Mouse (Mus musculus) naive thymus-derived CD4-positive, alpha-beta T cell, adult 2 months (primary cell): Measurements from ENCODE around the gene Gm20388.

Experiments
- DNase-seq: peaks from one replicate; pipeline ENCODE4 v3.0.0-alpha.2; 2011; ENCODE audit warnings: low read depth

The Gm20388 gene

DNA sequence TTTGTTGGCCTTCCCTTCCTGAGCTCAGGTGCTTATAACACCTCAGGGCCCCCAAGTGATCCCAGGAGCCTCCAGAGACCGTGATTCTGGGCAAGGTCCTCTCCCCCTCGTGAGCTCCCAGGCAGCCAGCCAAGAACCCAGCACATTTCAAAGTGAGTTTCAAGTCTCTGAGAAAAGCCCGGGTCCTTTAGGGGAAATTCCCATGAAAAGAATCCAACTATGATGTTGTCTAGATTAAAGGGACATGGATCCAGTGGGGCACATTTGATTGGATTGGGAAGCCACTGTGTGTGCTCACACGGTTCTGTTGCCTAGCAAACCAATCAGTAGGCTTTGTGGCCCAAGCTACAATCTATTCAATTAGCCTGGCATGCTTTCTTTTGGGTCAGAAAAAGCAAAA is 936.6 kb downstream of the Gm20388 start:
- no peak for DNase-seq

DNA sequence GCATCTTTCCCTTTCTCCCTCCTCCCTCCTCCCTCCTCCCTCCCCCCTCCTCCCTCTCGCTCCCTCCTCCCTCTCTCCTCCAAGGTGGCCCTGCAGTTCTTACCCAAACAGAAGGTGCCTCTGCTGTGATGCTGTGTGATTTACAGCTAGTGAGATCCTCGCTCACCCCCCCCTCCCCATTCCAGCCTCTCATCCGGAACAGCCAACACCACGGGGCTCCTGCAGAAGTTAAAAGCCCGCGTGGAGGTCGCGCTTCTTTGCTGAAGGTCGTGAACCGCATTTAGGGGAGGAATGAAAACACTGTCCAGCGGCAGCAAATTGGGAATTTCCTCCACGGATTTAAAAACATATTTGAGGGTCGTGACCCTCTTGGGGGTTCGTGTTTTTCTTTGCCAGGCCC is 937.1 kb downstream of the Gm20388 start:
- no peak for DNase-seq

DNA sequence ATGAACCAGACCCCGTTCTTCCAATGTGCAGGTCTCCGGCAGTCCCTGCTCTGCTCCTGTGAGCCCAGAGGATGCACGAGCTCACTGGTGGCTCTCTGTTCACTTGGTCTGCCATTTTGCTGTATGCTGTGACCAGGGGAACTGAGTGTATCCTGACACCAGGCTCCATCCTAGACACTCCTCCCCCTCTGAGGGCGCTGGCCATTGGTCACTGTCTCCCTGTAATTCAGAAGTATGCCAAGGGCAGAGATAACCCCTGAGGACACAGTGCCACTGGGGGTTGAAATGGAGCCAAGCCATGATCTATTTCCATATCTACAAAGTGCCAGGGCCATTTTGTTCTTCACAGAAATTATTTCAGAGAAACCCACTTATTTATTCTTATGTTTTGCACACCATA is 937.8 kb downstream of the Gm20388 start:
- DNase-seq: no peak

DNA sequence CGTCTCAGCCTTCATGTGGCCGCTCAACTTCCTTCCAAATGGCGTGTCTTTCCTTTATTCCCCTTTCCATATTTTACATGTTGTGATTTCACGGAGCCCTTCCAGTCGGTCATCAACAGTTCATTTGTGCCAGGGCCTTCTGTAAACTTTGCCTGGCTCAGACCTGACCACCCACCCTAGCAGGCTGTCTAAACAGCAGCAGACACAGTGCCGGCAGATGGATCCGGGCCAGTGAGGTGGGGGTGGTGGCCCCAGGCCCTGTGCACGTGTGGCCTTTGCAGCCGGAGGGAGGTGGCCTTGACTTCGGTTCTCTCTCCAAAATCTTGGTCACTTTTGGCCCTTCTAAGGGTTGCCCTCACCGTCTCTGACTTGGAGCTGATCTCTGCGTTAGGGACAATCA is 940.8 kb downstream of the Gm20388 start:
- DNase-seq: no peak

DNA sequence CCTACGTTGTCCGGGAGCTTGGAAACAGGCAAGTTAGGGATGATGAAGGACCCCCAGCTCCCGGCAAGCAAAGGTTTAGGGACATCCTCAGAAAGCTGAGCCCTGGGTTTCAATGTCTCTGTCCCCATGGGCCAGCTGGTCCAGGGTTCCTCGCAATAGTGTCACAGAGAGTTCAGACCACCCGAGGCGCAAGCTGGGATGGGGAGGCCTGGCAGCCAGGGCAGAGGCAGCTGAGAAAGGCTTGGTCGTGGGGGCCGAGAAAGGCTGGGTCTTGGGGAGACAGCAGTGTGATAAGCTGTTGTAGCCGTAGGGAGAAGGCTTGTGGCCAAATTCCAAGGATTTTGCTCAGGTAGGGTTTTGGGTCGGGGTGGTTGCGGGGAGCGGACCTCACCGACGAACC is 949.2 kb downstream of the Gm20388 start:
- DNase-seq: no peak

DNA sequence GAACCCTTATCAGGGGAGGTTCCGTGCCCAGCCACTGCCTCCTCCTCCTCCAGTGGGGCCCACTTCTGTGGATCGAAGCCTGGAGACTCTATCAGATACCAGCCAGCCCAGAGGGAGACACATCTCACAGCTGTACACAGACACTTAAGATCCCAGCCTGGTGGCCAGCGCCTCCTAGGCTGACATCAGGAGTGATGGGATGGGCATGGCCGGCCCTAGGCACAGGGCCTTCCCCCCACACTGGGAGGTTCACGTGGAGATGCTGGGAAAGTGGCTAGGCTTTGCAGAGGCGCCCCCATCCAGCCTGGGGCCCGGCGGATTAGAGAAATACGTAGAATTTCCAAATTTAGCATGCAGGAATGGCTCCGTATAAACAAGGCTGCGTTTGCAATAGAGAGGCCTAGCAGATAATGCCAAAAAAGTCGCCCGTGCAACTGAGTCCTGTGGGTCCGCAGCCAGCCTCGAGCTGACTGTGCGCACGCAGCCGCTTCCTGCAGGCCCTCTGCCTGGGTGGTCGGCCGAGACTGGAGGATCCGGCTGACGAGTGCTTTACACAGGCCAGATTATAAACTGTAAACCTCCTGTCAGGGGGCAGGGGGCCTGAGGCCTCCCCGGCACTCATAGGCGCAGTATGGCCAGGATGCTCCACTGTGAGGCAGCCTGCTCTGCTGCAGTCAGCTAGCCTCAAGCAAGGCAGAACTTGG is 949.9 kb downstream of the Gm20388 start:
- DNase-seq: no peak

DNA sequence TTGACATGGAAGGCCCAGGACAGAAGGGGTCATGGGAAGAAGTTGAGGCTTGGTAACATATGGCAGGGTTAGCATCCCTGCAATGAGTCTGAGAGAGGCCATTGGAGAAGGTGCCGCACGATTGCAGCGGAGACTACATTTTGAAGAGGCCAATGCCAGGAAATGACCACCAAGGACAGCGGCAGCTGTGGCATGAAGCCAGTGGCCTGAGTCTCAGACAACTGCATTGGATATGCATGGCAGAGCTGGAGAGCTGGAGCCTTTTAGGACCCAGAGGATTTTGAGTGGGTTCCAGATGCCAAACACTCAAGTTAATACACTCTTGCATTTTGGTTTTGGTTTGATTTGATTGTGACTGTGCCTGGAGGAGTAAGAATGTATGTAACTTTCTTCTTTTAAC is 953.0 kb downstream of the Gm20388 start:
- no peak for DNase-seq

DNA sequence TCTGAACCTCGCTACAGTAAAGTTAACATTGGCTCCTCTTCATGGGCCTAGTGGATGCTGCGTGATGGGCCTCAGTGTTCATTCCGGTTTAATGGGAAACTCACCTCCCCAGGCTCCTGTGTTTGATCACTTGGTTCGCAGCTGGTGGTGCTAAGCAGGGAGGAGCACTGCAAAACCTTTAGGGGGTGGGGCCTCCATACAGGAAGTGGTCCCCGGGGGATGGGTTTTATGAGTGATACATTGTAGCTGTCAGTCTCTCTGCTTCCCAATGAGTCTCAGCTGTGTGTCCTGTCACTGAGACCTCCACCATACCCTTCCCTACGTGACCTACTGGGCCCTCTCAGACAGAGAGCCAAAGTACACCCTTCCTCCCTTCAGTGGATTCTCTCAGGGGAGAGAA is 956.7 kb downstream of the Gm20388 start:
- no peak for DNase-seq

DNA sequence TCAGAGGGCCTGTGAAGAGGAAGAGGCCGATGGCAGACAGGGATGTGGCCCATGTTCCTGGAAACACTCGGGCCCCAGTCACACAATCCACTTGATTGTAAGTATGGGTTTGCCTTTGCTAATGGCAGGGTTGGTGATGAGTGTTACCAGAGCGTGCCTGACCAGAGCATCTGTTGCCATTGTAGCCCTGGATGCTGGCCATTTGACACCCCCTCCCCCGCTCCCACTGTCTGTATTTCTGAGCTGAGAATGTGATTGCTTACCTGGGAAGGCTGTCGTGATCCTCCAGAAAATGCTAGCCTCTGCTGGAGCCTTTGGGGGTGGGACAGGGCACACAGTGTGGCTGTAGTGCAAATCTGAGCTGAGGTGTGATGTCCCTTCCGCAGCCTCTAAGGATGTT is 962.0 kb downstream of the Gm20388 start:
- no peak for DNase-seq

DNA sequence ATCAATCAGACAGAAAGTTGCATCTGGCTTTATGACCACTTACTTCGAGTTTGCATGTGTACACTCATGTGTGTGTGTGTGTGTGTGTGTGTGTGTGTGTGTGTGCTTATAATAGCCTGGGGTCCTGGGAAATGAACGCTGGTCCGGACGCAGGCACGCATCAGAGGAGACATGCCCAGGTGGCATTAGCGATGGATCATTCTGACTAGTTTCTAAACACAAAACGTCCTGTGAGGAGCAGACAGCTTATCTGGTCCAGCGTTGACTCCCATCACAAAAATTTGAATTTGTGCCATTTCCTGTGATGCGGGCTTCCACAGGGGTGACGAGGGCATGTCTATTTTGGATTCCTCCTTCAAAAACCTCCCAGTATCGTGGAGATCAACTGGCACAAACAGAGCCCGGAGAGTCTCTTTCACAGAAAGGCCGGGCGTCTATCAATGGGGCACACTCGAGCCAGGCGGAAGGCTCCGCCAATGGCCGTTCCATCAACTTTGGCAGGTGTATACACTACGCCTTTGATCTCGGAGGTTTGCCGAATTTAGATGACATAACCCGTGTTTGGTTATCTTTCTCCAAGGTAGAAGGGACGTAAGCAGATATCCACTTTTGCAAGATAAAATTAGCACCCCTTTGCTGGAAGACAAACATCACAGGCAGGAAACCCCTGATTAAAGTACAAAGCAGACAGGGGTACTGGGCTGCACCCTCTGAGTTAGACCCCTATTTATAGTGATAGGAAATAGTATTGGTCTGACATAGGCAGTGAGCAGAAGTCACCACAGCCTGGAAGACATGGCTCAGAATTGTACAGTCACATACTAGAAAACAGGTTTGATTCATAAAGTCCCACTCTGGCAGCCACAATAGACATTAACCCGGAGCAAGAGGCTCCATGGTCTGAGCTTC is 965.6 kb downstream of the Gm20388 start:
- no peak for DNase-seq

DNA sequence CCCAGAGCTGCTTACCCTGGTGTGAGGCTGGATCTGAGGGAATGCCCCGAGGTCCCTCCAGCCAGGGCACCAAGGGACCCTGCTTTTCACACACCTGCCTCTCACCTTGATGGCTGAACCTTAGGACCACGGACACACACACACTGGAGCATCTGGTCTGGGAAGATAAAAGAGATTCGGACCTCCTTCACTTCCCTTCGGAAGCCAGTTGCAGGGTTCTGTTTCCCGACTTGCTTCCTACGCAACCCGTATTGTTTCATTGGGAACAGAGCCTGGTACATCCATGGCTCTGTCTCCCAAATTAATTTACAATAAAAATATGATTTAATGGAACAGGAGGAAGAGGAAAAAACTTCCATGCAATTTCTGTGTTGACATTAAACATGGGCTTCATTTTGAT is 966.4 kb downstream of the Gm20388 start:
- DNase-seq: no peak

DNA sequence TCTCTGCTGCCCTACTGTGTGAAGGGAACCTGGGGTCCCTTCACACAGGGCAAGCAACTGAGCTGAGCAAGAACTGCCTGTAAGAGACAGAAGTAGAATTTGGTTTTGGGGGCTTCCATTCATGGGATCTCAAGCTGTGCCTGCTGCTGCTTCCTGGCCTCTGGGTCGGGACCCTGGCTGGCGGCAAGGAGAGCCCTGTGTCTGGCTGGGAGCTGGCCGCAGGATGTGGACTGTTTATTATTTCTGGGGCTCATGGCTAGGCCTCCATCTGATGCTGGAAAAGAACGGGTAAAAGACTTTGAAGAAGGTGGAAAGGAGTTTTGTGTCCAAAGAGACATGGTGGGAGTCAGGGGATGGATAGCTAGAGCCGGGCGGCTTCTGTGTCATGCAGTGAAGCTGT is 969.3 kb downstream of the Gm20388 start:
- no peak for DNase-seq

DNA sequence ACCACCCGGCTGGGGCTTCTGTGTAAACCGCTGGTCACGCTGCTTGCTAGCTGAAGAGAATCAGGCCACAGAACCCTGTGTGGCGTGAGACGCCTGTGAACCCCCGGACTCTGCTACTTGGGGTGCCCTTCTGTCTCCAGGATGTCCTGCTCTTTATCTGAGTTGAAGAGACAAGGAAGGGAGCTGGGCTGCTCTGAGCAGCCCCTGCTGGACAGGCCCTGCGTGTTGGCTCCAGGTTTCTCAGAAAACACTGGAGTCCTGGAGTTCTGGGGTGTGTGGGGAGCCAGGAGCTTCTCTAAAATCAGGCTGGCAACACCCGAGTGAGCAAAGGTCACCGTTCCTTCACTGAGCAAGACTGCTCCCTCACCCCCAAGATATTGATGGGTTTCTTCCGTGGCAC is 971.0 kb downstream of the Gm20388 start:
- DNase-seq: no peak

DNA sequence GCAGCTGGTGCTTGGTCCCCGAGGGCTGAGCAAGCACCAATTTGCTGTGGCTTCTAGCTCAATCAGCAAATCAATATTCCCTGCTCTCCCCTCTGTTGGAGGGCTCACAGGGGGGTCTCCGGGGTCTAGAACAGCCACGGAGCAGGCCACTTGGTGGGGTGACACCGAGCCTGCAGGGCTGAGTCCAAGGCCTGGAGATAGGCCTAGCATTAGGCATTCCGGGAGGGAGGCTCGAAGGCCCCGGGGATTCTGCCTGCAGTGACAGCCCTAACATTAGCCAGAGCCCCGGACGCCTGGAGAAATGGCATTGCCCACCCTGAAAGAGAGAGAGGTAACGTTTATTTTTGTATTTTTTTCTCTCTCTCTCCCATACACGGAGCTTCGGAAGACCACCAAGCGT is 972.0 kb downstream of the Gm20388 start:
- no peak for DNase-seq

DNA sequence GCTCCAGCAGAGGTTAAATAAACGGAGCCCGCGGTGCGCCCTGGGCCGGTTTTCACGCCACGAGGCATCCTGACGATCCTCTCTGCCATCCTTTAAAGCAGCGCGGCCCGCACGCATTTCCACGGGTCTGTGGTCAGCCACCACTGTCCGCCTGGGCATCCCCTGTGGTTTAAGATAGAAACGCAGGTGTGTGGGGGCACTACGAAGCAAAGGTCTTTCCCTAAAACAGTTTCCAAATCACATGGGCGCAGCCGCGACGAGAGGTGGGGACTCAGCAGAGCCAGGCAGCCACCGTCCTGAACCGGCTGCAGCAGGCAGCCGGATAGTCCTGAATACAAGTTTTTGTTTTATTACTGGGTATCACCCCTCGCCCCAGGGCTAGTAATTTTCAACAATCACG is 972.7 kb downstream of the Gm20388 start:
- no peak for DNase-seq

DNA sequence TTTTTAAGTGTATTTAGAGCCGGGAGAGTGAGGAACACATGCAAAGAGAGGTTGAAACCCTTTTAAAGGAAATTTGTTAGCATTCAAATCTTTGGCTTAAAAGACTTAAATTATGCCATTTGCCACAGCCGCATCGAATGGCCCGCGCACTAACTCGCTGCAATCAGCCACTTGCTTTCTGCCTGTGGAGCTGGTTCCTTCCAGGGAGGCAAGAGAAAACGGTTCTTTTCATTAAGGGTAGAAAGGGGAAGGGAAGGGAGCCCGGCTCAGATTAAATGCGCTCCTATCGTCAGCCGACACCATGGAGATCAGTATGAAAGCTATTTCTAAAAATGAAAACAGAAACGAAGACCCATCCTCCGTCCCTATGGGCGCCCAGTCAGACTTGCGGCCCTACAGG is 973.2 kb downstream of the Gm20388 start:
- DNase-seq: no peak

DNA sequence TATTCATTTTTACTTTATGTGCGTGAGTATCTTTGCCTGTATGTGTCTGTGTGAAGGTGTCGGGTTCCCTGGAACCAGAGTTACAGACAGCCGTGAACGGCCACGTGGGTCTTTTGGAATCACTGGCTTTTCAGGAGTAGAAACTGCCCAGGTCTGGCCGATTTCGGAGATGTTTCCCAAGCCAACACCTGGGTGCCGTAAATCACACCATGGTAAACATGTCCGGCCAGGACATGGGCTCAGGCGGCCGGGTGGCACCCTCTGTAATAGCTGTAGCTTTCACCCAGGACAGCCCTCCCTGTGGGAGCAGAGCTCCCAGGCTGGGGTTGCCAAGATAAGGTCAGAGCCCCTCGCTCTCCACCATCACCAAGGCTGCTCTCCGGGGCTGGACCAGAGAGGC is 974.2 kb downstream of the Gm20388 start:
- no peak for DNase-seq

DNA sequence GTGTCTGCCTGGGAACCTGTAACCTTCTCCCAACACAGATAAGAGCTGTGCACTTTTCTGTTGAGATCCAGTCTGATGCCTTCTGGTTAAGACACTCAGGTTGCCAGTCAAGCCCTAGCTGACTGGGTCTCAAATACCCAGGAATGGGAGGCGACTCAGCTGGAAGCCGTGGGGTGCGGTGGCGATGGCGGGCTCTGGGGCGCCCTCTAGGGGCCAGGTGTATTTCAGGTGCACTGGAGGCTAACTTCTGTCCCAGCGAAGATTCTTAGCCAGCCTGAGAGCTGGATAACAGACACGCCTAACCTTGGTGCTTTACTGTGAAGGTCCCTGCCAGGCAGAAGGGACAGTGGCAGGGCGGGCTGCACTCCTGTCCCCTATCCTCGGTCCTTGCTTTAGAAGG is 976.6 kb downstream of the Gm20388 start:
- peak; percentile 40 for DNase-seq

DNA sequence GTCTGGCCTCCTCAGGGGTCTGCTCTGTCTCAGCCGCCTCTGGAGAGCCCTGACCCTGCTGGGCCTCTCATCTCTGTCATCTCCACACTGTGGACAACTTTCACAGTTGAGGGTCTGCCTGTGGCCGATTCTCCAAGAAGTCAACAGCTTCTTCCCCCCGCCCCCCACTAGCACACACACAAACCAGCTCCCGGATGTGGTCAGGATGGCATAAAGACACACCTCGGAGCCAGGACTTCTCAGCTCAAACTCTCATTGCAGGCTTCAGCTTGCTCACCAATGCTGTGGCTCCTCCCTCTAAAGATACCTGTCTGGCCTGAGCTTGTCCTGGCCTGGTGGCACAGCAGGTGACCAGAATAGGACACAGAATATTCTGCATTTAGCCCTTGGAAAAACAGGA is 977.4 kb downstream of the Gm20388 start:
- peak; percentile 20 for DNase-seq

DNA sequence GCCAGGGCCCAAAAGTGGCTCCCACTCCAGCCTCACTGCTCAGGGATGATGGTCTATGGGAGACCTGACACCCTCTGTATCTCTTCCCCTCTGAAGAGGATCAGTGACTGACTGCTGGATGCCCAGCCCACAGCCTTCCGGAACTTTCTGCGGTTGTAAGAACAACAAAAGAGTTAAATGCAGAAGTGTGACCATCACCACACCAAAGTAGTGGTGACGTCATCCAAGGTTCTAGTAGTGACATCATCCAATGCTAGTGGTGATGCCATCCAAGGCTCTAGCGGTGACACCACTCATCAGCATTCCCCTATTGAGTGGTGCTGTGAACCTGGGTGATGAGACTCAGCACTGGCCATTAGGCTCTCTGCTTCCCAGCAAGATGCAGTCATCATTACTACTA is 978.5 kb downstream of the Gm20388 start:
- peak; percentile 12 for DNase-seq

DNA sequence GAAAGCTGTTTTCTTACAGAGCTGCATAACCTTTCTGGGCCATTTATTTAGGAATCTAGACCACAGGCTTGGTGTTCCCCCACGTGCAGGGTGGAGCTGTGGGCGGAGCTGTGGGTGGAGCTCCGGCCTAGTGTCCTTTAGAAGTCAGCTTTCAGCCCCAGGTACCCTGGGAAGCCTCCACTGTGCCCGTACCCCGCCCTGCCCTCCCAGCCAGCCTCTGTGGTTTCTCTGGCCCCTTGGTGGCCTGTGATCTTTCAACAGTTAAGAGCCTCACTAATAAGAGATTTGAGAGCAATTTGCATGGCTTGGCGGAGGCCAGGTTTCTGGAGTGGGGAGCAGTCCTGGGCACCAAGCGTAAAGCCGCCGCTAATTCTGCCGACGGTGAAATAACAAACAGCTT is 979.4 kb downstream of the Gm20388 start:
- DNase-seq: no peak

DNA sequence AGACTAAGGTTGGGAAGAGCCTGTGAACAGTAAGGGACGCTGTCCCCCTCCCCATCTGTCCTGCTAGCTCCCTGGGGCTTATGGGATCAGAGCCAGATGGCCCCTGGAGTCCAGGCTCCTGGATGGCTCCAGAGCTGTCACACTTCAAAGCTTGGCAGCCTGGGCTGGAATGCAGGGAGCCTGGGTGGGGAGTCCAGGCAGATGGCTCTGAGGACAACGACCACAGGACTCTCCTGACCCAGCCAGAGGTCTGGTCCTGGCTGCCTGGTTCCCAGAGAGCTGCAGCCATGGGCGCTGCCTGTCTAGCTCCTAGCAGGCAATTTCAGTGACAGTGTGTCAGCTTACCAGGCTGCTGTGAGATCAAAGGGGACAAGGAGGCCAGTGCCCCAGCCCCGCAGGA is 984.4 kb downstream of the Gm20388 start:
- no peak for DNase-seq

DNA sequence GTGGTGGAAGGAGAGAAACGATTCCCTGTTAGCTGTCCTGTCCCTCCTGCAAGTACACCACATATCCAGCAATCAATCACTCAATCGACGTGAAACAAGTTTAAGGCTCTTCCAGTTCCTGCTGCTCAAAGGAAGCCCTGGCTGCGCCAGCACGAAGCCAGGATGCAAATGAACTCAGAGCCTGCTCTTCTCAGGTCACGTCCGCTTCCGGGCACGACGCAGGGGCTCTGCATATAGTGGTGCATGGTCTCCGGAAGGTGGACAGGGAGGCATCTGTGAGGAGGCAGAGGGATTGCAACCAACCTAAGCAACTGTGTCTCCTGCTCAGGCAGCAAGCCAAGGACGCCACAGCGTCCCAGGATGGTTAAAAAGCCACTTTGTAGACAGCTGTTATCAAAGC is 985.0 kb downstream of the Gm20388 start:
- DNase-seq: peak; percentile 11

DNA sequence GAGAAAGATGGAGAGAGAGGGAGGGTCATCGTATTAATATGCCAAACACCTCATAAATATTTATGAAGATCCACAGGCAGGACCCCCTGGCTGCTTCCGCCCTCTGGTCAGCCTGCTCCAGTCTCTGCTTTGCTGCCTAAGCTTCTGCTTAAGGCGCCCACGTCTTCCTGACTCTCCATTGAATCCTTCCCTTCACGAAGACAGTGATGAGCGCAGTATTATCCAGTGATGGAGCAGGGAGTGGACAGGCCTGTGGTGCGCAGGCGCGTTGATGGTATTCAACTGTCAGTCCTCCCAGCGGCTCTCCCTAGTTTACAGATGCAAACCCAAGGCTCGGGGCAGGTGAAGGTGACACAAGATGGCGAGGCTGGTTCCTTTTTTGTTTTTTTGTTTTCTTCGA is 985.6 kb downstream of the Gm20388 start:
- no peak for DNase-seq
